Mouse (Mus musculus): ENCODE data around the gene Gm7694.

DNA sequence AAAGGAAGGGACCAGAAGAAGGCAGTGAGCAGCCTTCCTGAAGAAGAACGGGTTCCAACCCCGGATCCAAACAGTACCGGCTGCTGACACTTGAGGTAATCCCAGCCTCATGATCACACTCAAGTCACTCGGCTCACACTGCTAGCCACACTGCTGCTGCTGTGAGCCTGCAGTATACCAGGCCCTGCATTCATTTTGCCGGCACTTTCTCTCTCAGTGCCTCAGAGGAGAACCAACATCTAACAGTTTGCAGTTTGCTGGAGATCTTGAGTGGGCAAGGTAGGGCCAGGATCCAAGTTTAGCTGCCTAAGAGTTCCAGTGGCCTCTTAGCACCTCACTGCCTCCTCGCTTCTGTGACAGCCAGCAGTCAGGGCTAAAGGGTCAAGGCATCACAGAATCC lies 25.8 kb upstream of the Gm7694 start:
- TF ChIP-seq CTCF (IDR thresholded peaks at IDR 0.05; ENCODE audit: low read depth) (no peak), EP300 (IDR thresholded peaks at IDR 0.05; ENCODE audit: low read depth) (no peak)
